ENCODE assay signal across 15 mouse cellular contexts in the genomic region with DNA sequence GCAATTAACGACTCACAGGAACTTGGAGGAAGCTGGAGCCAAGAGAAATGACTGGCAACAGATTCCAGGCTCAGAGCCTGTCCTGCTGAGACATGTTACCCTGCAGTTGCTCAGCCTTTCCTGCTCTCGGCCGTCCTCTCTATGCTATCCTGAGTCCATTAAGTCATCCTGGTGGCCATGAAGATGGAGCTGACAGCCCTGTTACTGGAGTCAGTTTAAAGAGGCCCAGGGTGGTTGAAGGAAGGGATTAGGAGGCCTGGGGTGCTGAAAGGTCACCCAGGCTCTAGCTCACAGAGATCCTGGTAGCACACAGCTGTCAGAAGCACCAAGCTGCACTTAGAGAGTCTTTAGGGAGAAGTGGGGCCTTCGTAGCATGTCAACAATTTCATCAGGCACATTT. TPM values are rescaled to one million over a fixed set of nuclear protein-coding genes. Genes with fewer than 3 reads are reported as not detected.
A peak's percentile ranks its signal among the peaks of the same experiment; 100 is the strongest.
DNase-seq lines count a peak whose midpoint lies in the region; ATAC-seq lines count a peak whose summit lies in the region.
"Had no signal": no experiment of that assay in that cellular context is flagged by ENCODE, and none has a peak within 500 bp of the region (broad histone marks: within the 10 kb centered on the region; RNA-seq: fewer than 3 reads in every experiment).

No protein-coding gene starts in this region.

- no peaks in the 10 kb centered on the region for H3K36me3 ChIP-seq in embryonic facial prominence, embryonic 10.5 days (replicated peaks)
- no peaks in the 10 kb centered on the region for H3K36me3 ChIP-seq in hindbrain, embryonic 16.5 days (ENCODE audit: control insufficient read depth, insufficient read depth, low read length)
- no peaks in the 10 kb centered on the region for H3K36me3 ChIP-seq in neural tube, embryonic 15.5 days

- H3K4me1 ChIP-seq in embryonic facial prominence, embryonic 10.5 days, result peaks cover 10% of the 10 kb centered on the region; the same call in 1 of the 2 replicates
- peaks cover 16% of the 10 kb centered on the region for H3K4me1 ChIP-seq in hindbrain, embryonic 16.5 days (ENCODE audit: control insufficient read depth, insufficient read depth, low read depth, low read length)
- H3K4me1 ChIP-seq in neural tube, embryonic 15.5 days, result peaks cover 20% of the 10 kb centered on the region

- H3K4me3 ChIP-seq in embryonic facial prominence, embryonic 10.5 days, result no peak overlapping the region
- H3K4me3 ChIP-seq in hindbrain, embryonic 16.5 days (ENCODE audit: low read length), result peak overlapping the region; percentile 22
- H3K4me3 ChIP-seq in neural tube, embryonic 15.5 days (replicated peaks), result peak overlapping the region; percentile 49
- H3K4me3 ChIP-seq: erythroblast, embryonic 14.5 days had no signal

- H3K27me3 ChIP-seq in embryonic facial prominence, embryonic 10.5 days (replicated peaks; ENCODE audit: low read depth, poor library complexity, severe bottlenecking), result no peaks in the 10 kb centered on the region
- no peaks in the 10 kb centered on the region for H3K27me3 ChIP-seq in hindbrain, embryonic 16.5 days (replicated peaks; ENCODE audit: control insufficient read depth, insufficient read depth, low read length)
- no peaks in the 10 kb centered on the region for H3K27me3 ChIP-seq in neural tube, embryonic 15.5 days (replicated peaks)

- peak; percentile 22; the same call in 1 of the 2 replicates for ATAC-seq in hindbrain, embryonic 16.5 days
- no peak for ATAC-seq in neural tube, embryonic 15.5 days (ENCODE audit: low FRiP score)
- ATAC-seq: Patski had no signal

- no peak overlapping the region for H3K27ac ChIP-seq in embryonic facial prominence, embryonic 10.5 days (replicated peaks)
- H3K27ac ChIP-seq in hindbrain, embryonic 16.5 days (ENCODE audit: low read depth, low read length), result no peak overlapping the region
- H3K27ac ChIP-seq in neural tube, embryonic 15.5 days (replicated peaks), result no peak overlapping the region
- H3K27ac ChIP-seq: liver, embryonic 14.5 days had no signal

- no peaks in the 10 kb centered on the region for H3K9me3 ChIP-seq in embryonic facial prominence, embryonic 10.5 days
- H3K9me3 ChIP-seq in hindbrain, embryonic 16.5 days (ENCODE audit: control insufficient read depth, low read length), result no peaks in the 10 kb centered on the region
- H3K9me3 ChIP-seq in neural tube, embryonic 15.5 days (replicated peaks), result no peaks in the 10 kb centered on the region

- H3K9ac ChIP-seq in hindbrain, embryonic 16.5 days (ENCODE audit: low read depth, low read length), result no peak overlapping the region; the same call in 1 of the 2 replicates
- peak overlapping the region; percentile 23; the same call in 1 of the 2 replicates for H3K9ac ChIP-seq in neural tube, embryonic 15.5 days (replicated peaks)
- H3K9ac ChIP-seq: liver, embryonic 14.5 days had no signal

- 41% methylated on average over 4 of the region's 4 CpGs for WGBS in embryonic facial prominence, embryonic 10.5 days
- 28% methylated on average over 4 of the region's 4 CpGs for WGBS in hindbrain, embryonic 16.5 days
- 47% methylated on average over 4 of the region's 4 CpGs for WGBS in neural tube, embryonic 15.5 days

- peak; percentile 4 for DNase-seq in kidney, postnatal 14 days
- no peak for DNase-seq in kidney, adult 9 months
- DNase-seq in embryonic facial prominence, embryonic 10.5 days (ENCODE audit: low spot score), result peak; percentile 40
- DNase-seq in layer of hippocampus, adult 9-10 months (ENCODE audit: low spot score), result no peak
- no peak for DNase-seq in layer of hippocampus, adult 8-10 months (ENCODE audit: low spot score in 2 of 2)
- no peak for DNase-seq in thymus, postnatal 4 days
- DNase-seq: cerebellum, adult 8-10 months; kidney, postnatal 10 days; thymus, adult 18-20 months had no signal

- H3K4me2 ChIP-seq in hindbrain, embryonic 16.5 days (ENCODE audit: low read length), result peak overlapping the region; percentile 71
- H3K4me2 ChIP-seq in neural tube, embryonic 15.5 days, result peak overlapping the region; percentile 61

RNA-seq across cellular contexts. Expression of gene Scn3a, which starts 3.5 kb away (rescaled TPM):
- polyA plus RNA-seq in embryonic facial prominence, embryonic 10.5 days (2016; fragmentation: Nextera tagmentation; extraction: Ambion mirVana), result 3.9 and 4.7 TPM in 2 replicates
- polyA plus RNA-seq in hindbrain, embryonic 16.5 days (2015; fragmentation: Nextera tagmentation; extraction: Ambion mirVana), result 38.0 and 45.4 TPM in 2 replicates
- 35.2 and 42.8 TPM in 2 replicates for polyA plus RNA-seq in neural tube, embryonic 15.5 days (2015; fragmentation: Nextera tagmentation; extraction: Ambion mirVana)
- total RNA-seq in layer of hippocampus, adult 8-10 months (2022), result 10 to 100 TPM; 29.8 to 40.6 (median 34.1) TPM
- total RNA-seq: megakaryocyte-erythroid progenitor cell, adult 5-6 weeks had no signal
- polyA plus RNA-seq: erythroblast, embryonic 14.5 days had no signal

RNA-seq across cellular contexts. Expression of gene Scn2a, which starts 56.7 kb away (rescaled TPM):
- 1.8 and 2.5 TPM in 2 replicates for polyA plus RNA-seq in embryonic facial prominence, embryonic 10.5 days (2016; fragmentation: Nextera tagmentation; extraction: Ambion mirVana)
- 49.5 and 54.7 TPM in 2 replicates for polyA plus RNA-seq in hindbrain, embryonic 16.5 days (2015; fragmentation: Nextera tagmentation; extraction: Ambion mirVana)
- polyA plus RNA-seq in neural tube, embryonic 15.5 days (2015; fragmentation: Nextera tagmentation; extraction: Ambion mirVana), result 43.0 and 50.3 TPM in 2 replicates
- 100 to 1,000 TPM; 216 to 259 (median 245) TPM for total RNA-seq in layer of hippocampus, adult 8-10 months (2022)
- polyA plus RNA-seq: erythroblast, embryonic 14.5 days had no signal

Comparison
In these comparisons a context has a peak if more than half of its experiments do, and no peak if none do; other contexts are left out.
1. DNase-seq: peak in kidney, postnatal 14 days (single experiment) and embryonic facial prominence, embryonic 10.5 days (single experiment); none in kidney, adult 9 months (single experiment), layer of hippocampus, adult 9-10 months (single experiment), layer of hippocampus, adult 8-10 months (0 of 2) and thymus, postnatal 4 days (single experiment).
2. RNA of gene Scn2a, which starts 56.7 kb away (polyA plus RNA-seq): 49.5 to 54.7 TPM in hindbrain, embryonic 16.5 days and 43.0 to 50.3 TPM in neural tube, embryonic 15.5 days; 1.8 to 2.5 TPM in embryonic facial prominence, embryonic 10.5 days; every median in the first group is over 10 times any median in the second.